Mouse (Mus musculus): ENCODE results near the gene Btbd11. TPM values are rescaled to one million over a fixed set of nuclear protein-coding genes. Genes with fewer than 3 reads are reported as not detected.

Gene Btbd11
- total and polyA plus RNA-seq, 3 experiments = 10.1 to 18.5 (median 15.4) TPM

DNA sequence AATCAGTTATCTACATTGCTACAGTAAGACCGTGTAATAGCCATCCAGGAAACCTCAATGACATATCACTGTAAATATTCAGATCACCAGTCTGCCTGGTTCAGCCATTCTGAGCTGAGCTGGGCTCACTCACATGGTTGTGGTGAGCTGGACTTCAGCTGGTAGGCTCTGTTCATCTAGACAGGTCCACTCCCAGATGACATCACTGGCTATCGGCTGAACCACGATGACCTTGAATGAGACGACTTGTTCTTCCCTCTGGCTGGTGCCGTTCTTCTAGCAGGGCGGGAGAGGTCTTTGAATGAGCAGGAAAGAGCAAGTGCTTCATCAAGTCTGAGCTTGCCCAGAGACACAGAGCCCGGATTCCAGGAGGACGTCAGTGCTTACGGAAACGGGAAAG is 19.7 kb upstream of the Btbd11 start:
- no peaks in the 10 kb centered on the region for H3K79me2 ChIP-seq (replicated peaks; ENCODE audit: control insufficient read depth, extremely low read depth, insufficient read depth, poor library complexity, severe bottlenecking)
- H3K4me1 ChIP-seq (ENCODE audit: control insufficient read depth in 1 of 2, insufficient read depth in 2 of 2) = no peaks in the 10 kb centered on the region
- in situ Hi-C loops (cut with MboI; ENCODE audit: low pct_ligation_motif_present, low pct_unique_long_range_greater_than_20kb, low sequenced_read_pairs) (no loop called here), dilution Hi-C loops (cut with MboI; ENCODE audit: extremely low pct_ligation_motif_present, extremely low pct_unique_long_range_greater_than_20kb, low sequenced_read_pairs) (no loop called here)
- no peak overlapping the region for H3K4me2 ChIP-seq (ENCODE audit: insufficient read depth, low read depth, poor library complexity, severe bottlenecking)
- no peak overlapping the region for H3K4me3 ChIP-seq (replicated peaks in 1 of 3; ENCODE audit: low read depth in 2 of 3, low read length in 2 of 3, poor library complexity in 1 of 3)
- no peak overlapping the region for H3K9ac ChIP-seq (ENCODE audit: insufficient read depth, low read depth)
- DNase-seq (ENCODE audit: extremely low read depth) = no peak
- no peak overlapping the region for H3K27ac ChIP-seq (ENCODE audit: insufficient read depth, low read depth)
- no peaks in the 10 kb centered on the region for H3K27me3 ChIP-seq (replicated peaks)
- H3K9me3 ChIP-seq (replicated peaks; ENCODE audit: low read length) = no peaks in the 10 kb centered on the region
- TF ChIP-seq TCF12 (IDR thresholded peaks at IDR 0.05; ENCODE audit: low read depth, low read length) = no peak
- no peak for TF ChIP-seq RAD21 (IDR thresholded peaks at IDR 0.05; ENCODE audit: low read depth, low read length)
- no peak for TF ChIP-seq E2F4 (IDR thresholded peaks at IDR 0.05; ENCODE audit: insufficient replicate concordance, low read depth, low read length)
- H3K36me3 ChIP-seq (replicated peaks in 1 of 2; ENCODE audit: control insufficient read depth in 1 of 2, insufficient read depth in 1 of 2, low read length in 1 of 2) = no peaks in the 10 kb centered on the region

- in situ Hi-C loops (cut with MboI; ENCODE audit: low pct_ligation_motif_present, low pct_unique_long_range_greater_than_20kb, low sequenced_read_pairs) = no loop called here
- dilution Hi-C loops (cut with MboI; ENCODE audit: extremely low pct_ligation_motif_present, extremely low pct_unique_long_range_greater_than_20kb, low sequenced_read_pairs) = no loop called here
- TF ChIP-seq USF2 (conservative IDR thresholded peaks at IDR 0.05; ENCODE audit: low read depth, low read length) = no peak
- TF ChIP-seq TBP (conservative IDR thresholded peaks at IDR 0.05; ENCODE audit: low read depth, low read length) = no peak
- no peak for TF ChIP-seq ZC3H11A (IDR thresholded peaks at IDR 0.05; ENCODE audit: low read depth, low read length)
- TF ChIP-seq ZKSCAN1 (IDR thresholded peaks at IDR 0.05; ENCODE audit: borderline replicate concordance, low read depth, low read length) = no peak
- no peak for TF ChIP-seq ZMIZ1 (IDR thresholded peaks at IDR 0.05; ENCODE audit: low read depth, low read length)
- no peak for TF ChIP-seq BHLHE40 (IDR thresholded peaks at IDR 0.05; ENCODE audit: low read depth, low read length)
- TF ChIP-seq JUN (IDR thresholded peaks at IDR 0.05; ENCODE audit: insufficient read depth, low read depth, low read length) = no peak
- TF ChIP-seq MAZ (IDR thresholded peaks at IDR 0.05; ENCODE audit: low read depth, low read length) = no peak
- no peak for TF ChIP-seq NELFE (IDR thresholded peaks at IDR 0.05; ENCODE audit: low read depth, low read length)
- no peak for TF ChIP-seq RAD21 (IDR thresholded peaks at IDR 0.05; ENCODE audit: low read depth, low read length)
- no peak for TF ChIP-seq USF1 (IDR thresholded peaks at IDR 0.05; ENCODE audit: low read depth, low read length)
- no peak for TF ChIP-seq RCOR1 (conservative IDR thresholded peaks at IDR 0.05; ENCODE audit: low read depth, low read length)
- TF ChIP-seq CHD1 (IDR thresholded peaks at IDR 0.05; ENCODE audit: low read depth, low read length) = no peak
- no peak for TF ChIP-seq POLR2A (IDR thresholded peaks at IDR 0.05; ENCODE audit: low read depth, low read length)
- no peak for TF ChIP-seq EP300 (IDR thresholded peaks at IDR 0.05; ENCODE audit: low read length)
- no peak for TF ChIP-seq MAFK (IDR thresholded peaks at IDR 0.05; ENCODE audit: insufficient replicate concordance, low read length)
- TF ChIP-seq NRF1 (IDR thresholded peaks at IDR 0.05; ENCODE audit: low read depth, low read length) = no peak
- TF ChIP-seq MAX (IDR thresholded peaks at IDR 0.05; ENCODE audit: low read length) = no peak
- TF ChIP-seq SMC3 (IDR thresholded peaks at IDR 0.05; ENCODE audit: low read depth, low read length) = no peak
- TF ChIP-seq ETS1 (conservative IDR thresholded peaks at IDR 0.05; ENCODE audit: low read depth, low read length) = no peak
- no peak overlapping the region for H3K4me3 ChIP-seq (replicated peaks in 1 of 3; ENCODE audit: low read depth in 2 of 3, low read length in 2 of 3, poor library complexity in 1 of 3)
- no peak overlapping the region for H3K27ac ChIP-seq (ENCODE audit: insufficient read depth, low read depth)
- H3K9me3 ChIP-seq (replicated peaks; ENCODE audit: low read length) = no peaks in the 10 kb centered on the region
- DNase-seq (ENCODE audit: extremely low read depth) = no peak
- no peaks in the 10 kb centered on the region for H3K4me1 ChIP-seq (ENCODE audit: control insufficient read depth in 1 of 2, insufficient read depth in 2 of 2)
- no peak overlapping the region for H3K9ac ChIP-seq (ENCODE audit: insufficient read depth, low read depth)
- no peak overlapping the region for H3K4me2 ChIP-seq (ENCODE audit: insufficient read depth, low read depth, poor library complexity, severe bottlenecking)
- no peaks in the 10 kb centered on the region for H3K36me3 ChIP-seq (replicated peaks in 1 of 2; ENCODE audit: control insufficient read depth in 1 of 2, insufficient read depth in 1 of 2, low read length in 1 of 2)
- H3K27me3 ChIP-seq (replicated peaks) = no peaks in the 10 kb centered on the region
- H3K79me2 ChIP-seq (replicated peaks; ENCODE audit: control insufficient read depth, extremely low read depth, insufficient read depth, poor library complexity, severe bottlenecking) = no peaks in the 10 kb centered on the region
Observed at GRCm38 (mm10) chr10:85371309-85371708, 15.3 kb upstream of the Btbd11 start.

Measured in CH12.LX (cell line).